Mouse (Mus musculus) liver, postnatal 0 days (tissue): ENCODE measurements around the gene Ntm. TPM values are rescaled to one million over a fixed set of nuclear protein-coding genes. Genes with fewer than 3 reads are reported as not detected.

ENCODE experiments used
- ATAC-seq: fragments of 200-750 bp; cut with Nextera tagmentation; 2 replicates; pipeline ENCODE4 v1.8.0; 2017; ENCODE audit warnings: mild to moderate bottlenecking, moderate library complexity
- DNase-seq: peaks from one replicate; pipeline ENCODE4 v3.0.0-alpha.2; 2016
- H3K27ac ChIP-seq: fragments of 300-500 bp; sonication (generic); 2 replicates; pipeline ENCODE4 v1.5.1; 2014; ENCODE audit warnings: antibody characterized with exemption, moderate library complexity, mild to moderate bottlenecking, low read depth
- H3K27me3 ChIP-seq: fragments of 300-500 bp; sonication (generic); 2 replicates; pipeline ENCODE4 v1.6.1; 2014; ENCODE audit warnings: low read length, control low read depth, mixed read lengths; ENCODE audit not compliant: insufficient read depth
- H3K36me3 ChIP-seq: fragments of 300-500 bp; sonication (generic); replicated peaks from 2 replicates; pipeline ENCODE4 v1.6.1; 2014; ENCODE audit warnings: mild to moderate bottlenecking, control low read depth, low read length, moderate library complexity, mixed read lengths; ENCODE audit not compliant: insufficient read depth
- H3K4me1 ChIP-seq: fragments of 300-500 bp; sonication (generic); 2 replicates; pipeline ENCODE4 v1.6.1; 2014; ENCODE audit warnings: antibody characterized with exemption, mild to moderate bottlenecking, control low read depth; ENCODE audit not compliant: insufficient read depth
- H3K4me2 ChIP-seq: fragments of 300-500 bp; sonication (generic); 2 replicates; pipeline ENCODE4 v1.6.1; 2014; ENCODE audit warnings: low read depth, mild to moderate bottlenecking, low read length, moderate library complexity, mixed read lengths
- H3K4me3 ChIP-seq: fragments of 300-500 bp; sonication (generic); 2 replicates; pipeline ENCODE4 v1.5.1; 2014; ENCODE audit warnings: low read depth, low read length
- H3K9ac ChIP-seq: fragments of 300-500 bp; sonication (generic); replicated peaks from 2 replicates; pipeline ENCODE4 v1.6.1; 2014; ENCODE audit warnings: mild to moderate bottlenecking, moderate library complexity
- H3K9me3 ChIP-seq: fragments of 300-500 bp; sonication (generic); 2 replicates; pipeline ENCODE4 v1.6.1; 2016; ENCODE audit warnings: mild to moderate bottlenecking, control low read depth, low read length, mixed read lengths
- CTCF ChIP-seq: sonication (generic); IDR thresholded peaks from 2 replicates; pipeline ENCODE4 v1.5.1; 2016; ENCODE audit warnings: antibody characterized with exemption, low read depth
- EP300 ChIP-seq: IDR thresholded peaks from 2 replicates; pipeline ENCODE4 v1.6.1; 2016; ENCODE audit warnings: antibody characterized with exemption, low read depth, mild to moderate bottlenecking
- WGBS: fragments of 180-500 bp; shearing (Covaris S2); extraction: QIAGEN DNeasy Blood & Tissue Kit; methylation state at CpG from one replicate; pipeline ENCODE4 v1.1.7; 2014; ENCODE audit not compliant: insufficient replicate concordance; 5-methylcytosine and 5-hydroxymethylcytosine counted together
- polyA plus RNA-seq: library from polyadenylated mRNA; unstranded; fragments of >200 nt; fragmentation: Nextera tagmentation; extraction: Ambion mirVana; gene quantifications from 2 replicates; pipeline ENCODE4 v1.2.1, GENCODE M21; 2015

Ntm gene
- polyA plus RNA-seq, 1 experiment from 2014 or later: 1.00 TPM

DNA sequence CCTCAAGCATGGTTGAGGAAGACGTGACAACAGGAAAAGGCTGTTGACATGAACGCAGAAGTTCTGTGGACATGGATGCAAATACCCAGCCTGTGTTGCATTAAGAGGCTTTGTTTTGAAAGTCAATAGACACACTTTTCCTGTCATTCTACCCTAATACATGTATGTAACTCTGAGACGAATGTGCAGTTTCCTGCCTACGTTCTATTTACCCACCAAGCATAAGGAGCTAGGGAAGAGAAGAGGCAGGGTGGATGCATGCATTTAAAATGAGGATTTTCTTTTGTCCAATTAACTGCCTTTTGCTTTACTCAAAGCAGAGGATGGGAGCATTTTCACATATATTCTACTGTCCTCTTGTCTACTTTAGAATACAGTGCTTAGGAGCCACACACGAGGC lies 858.5 kb downstream of the Ntm start:
- H3K4me3 ChIP-seq: no peak overlapping the region
- no peak for DNase-seq
- no peak for TF ChIP-seq EP300
- TF ChIP-seq CTCF: no peak
- H3K9me3 ChIP-seq: no peaks in the 10 kb centered on the region
- WGBS: 72% methylated on average over 5 of the region's 5 CpGs
- H3K27ac ChIP-seq: no peak overlapping the region
- no peak for ATAC-seq
- no peaks in the 10 kb centered on the region for H3K4me1 ChIP-seq
- no peak overlapping the region for H3K9ac ChIP-seq
- no peaks in the 10 kb centered on the region for H3K27me3 ChIP-seq
- H3K36me3 ChIP-seq: no peaks in the 10 kb centered on the region
- H3K4me2 ChIP-seq: no peak overlapping the region

DNA sequence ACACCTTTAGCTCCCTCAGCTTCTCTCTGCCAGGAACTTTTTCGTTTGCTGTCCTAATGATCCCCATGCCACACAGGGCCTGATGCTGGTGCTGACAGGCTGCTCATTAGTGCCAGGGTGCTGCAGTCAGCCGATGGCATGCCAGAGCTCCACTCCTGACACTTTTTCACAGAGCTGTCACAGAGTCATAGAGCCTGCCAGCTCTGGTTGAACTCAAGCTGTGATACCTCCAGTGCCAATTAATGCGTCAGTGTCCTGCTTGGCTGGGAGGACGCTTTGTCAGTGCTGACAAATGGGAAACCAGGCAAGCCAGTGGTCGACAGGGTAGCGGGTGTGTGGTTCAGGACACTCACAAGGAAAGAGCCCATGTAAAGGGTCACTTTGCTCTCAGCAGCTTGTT lies 858.9 kb downstream of the Ntm start:
- H3K36me3 ChIP-seq: no peaks in the 10 kb centered on the region
- H3K4me2 ChIP-seq: no peak overlapping the region
- H3K4me1 ChIP-seq: no peaks in the 10 kb centered on the region
- DNase-seq (no peak), ATAC-seq (no peak)
- H3K27me3 ChIP-seq: no peaks in the 10 kb centered on the region
- WGBS: 52% methylated on average over 6 of the region's 6 CpGs
- no peak overlapping the region for H3K9ac ChIP-seq
- no peak overlapping the region for H3K27ac ChIP-seq
- H3K9me3 ChIP-seq: no peaks in the 10 kb centered on the region
- TF ChIP-seq EP300 (no peak), CTCF (no peak)
- H3K4me3 ChIP-seq: no peak overlapping the region

DNA sequence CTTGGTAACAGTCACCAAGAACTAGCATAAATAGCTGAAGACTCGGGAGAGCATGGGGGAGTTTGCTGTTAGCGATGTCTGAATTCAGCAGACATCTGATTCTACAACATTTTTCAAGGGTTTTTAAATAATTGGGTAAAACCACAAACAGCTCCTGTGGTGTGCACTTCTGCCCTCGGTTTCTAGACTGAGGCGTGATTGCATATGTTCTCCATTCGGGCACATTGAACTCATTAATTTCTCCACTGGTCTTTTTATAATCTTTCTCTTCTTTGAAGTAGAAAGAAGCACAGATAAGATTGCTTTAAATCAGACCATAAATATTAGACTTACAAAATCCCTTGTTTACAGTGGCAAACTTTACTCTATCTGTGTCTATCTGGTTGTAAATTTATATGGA lies 862.3 kb downstream of the Ntm start:
- TF ChIP-seq EP300 (no peak), CTCF (no peak)
- Histone ChIP-seq H3K27me3 (no peaks in the 10 kb centered on the region), H3K27ac (no peak overlapping the region), H3K36me3 (no peaks in the 10 kb centered on the region), H3K4me1 (no peaks in the 10 kb centered on the region), H3K9me3 (no peaks in the 10 kb centered on the region), H3K4me2 (no peak overlapping the region), H3K9ac (no peak overlapping the region), H3K4me3 (no peak overlapping the region)
- DNase-seq: no peak
- WGBS: 73% methylated on average over 5 of the region's 5 CpGs
- ATAC-seq: no peak

DNA sequence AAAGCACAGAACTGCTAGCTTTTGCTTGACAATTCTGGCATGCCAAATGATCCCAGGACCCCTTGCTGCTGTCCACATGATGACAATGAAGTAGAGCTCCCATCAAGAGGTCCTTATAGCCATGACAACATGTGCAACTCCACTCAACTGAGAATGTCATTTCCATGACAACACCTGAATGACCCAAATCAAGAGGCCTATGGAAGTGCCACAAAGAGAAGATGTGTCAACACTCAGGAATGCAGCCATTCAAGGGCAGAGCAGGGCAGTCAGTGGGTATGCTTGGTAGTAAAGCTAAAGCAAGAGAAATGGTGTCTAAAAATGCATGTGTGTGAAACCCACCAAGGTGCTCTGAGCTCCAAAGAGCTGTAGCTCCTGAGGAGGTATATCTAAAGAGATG lies 870.5 kb downstream of the Ntm start:
- DNase-seq: no peak
- H3K27me3 ChIP-seq: no peaks in the 10 kb centered on the region
- no peaks in the 10 kb centered on the region for H3K9me3 ChIP-seq
- no peak overlapping the region for H3K4me3 ChIP-seq
- no peak overlapping the region for H3K9ac ChIP-seq
- no peak for ATAC-seq
- no peak overlapping the region for H3K4me2 ChIP-seq
- H3K4me1 ChIP-seq: no peaks in the 10 kb centered on the region
- H3K27ac ChIP-seq: no peak overlapping the region
- H3K36me3 ChIP-seq: no peaks in the 10 kb centered on the region
- TF ChIP-seq EP300 (no peak), CTCF (no peak)

DNA sequence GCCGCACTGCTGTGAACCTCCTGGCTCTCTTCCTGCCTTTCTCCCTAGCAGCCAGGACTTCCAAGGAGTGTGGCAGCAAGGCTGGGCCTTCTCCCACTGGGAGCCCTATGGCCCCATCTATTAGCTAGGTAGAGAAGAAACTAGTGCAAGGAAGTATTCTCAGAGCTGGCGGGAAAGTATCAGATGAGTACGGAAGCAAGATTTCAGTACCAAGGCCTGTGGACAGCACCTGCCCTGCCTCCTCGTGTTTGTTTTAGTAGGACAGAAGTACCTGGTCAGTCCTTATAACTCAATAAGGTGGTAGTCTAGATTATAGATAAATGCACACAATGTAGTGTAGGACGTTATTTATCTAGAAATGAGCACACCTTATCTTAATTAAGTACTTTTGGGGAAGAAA lies 874.3 kb downstream of the Ntm start:
- Histone ChIP-seq H3K9me3 (no peaks in the 10 kb centered on the region), H3K4me1 (no peaks in the 10 kb centered on the region), H3K4me3 (no peak overlapping the region), H3K27ac (no peak overlapping the region), H3K4me2 (no peak overlapping the region), H3K9ac (no peak overlapping the region), H3K27me3 (no peaks in the 10 kb centered on the region), H3K36me3 (no peaks in the 10 kb centered on the region)
- ATAC-seq (no peak), DNase-seq (no peak)
- 49% methylated on average over 5 of the region's 5 CpGs for WGBS
- TF ChIP-seq CTCF (no peak), EP300 (no peak)

DNA sequence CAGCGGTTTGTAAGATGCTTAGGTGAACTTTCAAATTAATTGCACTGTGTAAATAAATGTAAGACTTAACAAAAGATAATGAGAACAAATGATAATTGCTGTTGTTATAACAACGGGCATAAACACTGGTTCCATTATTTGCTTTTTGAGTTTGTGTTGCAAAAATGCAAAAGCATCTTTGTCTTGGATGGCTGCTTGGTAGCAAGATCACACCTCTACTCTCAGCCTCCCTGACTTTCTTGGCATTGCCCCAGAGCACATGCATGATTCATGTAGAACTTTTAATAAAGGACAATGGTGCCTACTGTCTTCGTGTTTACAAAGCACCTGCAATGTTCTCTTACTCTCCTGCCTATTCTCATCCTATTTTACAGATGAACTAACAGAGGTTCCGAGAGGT lies 875.3 kb downstream of the Ntm start:
- H3K4me2 ChIP-seq: no peak overlapping the region
- no peaks in the 10 kb centered on the region for H3K4me1 ChIP-seq
- no peaks in the 10 kb centered on the region for H3K36me3 ChIP-seq
- no peaks in the 10 kb centered on the region for H3K27me3 ChIP-seq
- no peak overlapping the region for H3K9ac ChIP-seq
- TF ChIP-seq EP300: no peak
- no peak for TF ChIP-seq CTCF
- H3K9me3 ChIP-seq: no peaks in the 10 kb centered on the region
- H3K27ac ChIP-seq: no peak overlapping the region
- DNase-seq: no peak
- H3K4me3 ChIP-seq: no peak overlapping the region
- 59% methylated on average over 4 of the region's 4 CpGs for WGBS
- ATAC-seq: no peak

DNA sequence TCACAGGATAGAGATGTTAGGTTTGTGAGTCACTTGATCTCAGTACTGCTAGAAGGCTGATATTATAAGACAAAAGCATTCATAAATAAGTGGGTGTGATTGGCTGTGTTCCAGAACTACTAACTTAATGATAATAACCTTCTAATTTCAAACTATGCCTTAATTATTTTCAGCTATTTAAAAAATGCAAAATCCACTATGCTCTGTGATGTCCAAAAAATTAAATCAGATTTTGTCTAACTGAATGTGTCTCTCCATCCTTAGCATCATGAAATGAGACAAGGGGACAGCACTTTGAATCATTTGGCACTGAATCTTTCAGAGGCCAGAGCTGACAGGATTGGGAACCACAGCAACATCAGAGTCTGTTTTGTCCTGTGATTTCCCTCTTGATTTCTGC lies 875.8 kb downstream of the Ntm start:
- no peak overlapping the region for H3K9ac ChIP-seq
- no peak overlapping the region for H3K4me2 ChIP-seq
- no peaks in the 10 kb centered on the region for H3K9me3 ChIP-seq
- no peak overlapping the region for H3K27ac ChIP-seq
- no peaks in the 10 kb centered on the region for H3K36me3 ChIP-seq
- no peaks in the 10 kb centered on the region for H3K4me1 ChIP-seq
- H3K4me3 ChIP-seq: no peak overlapping the region
- H3K27me3 ChIP-seq: no peaks in the 10 kb centered on the region
- DNase-seq (no peak), ATAC-seq (no peak)
- TF ChIP-seq CTCF (no peak), EP300 (no peak)
